Mouse (Mus musculus): Measurements from ENCODE around the gene Inpp4a. TPM values are rescaled to one million over a fixed set of nuclear protein-coding genes. Genes with fewer than 3 reads are reported as not detected.

Gene Inpp4a
- 21.0 and 22.2 TPM in 2 replicates for polyA plus RNA-seq (2015; fragmentation: Nextera tagmentation; extraction: Ambion mirVana)

- H3K27ac ChIP-seq, result peak within 1 kb of the TSS; percentile 4; the same call in 1 of the 2 replicates
- no peaks in the 10 kb centered on the region for H3K9me3 ChIP-seq
- 1% methylated on average over 77 of the region's 77 CpGs for WGBS
- peak within 1 kb of the TSS; percentile 92 for H3K4me3 ChIP-seq
- H3K4me1 ChIP-seq, result peaks cover 10% of the 10 kb centered on the region
- H3K9ac ChIP-seq, result peak within 1 kb of the TSS; percentile 89
- peak within 1 kb of the TSS; percentile 74 for H3K4me2 ChIP-seq
- ATAC-seq (ENCODE audit: insufficient number of reproducible peaks, insufficient read depth, low FRiP score, low TSS enrichment, low read depth), result peak; percentile 91
- H3K27me3 ChIP-seq, result no peaks in the 10 kb centered on the region
- no peaks in the 10 kb centered on the region for H3K36me3 ChIP-seq
Observed at GRCm38 (mm10) chr1:37299540-37300491, at the start of gene Inpp4a. Gene Inpp4a (plus strand): TSS chr1:37299865.

- no peak overlapping the region for H3K27ac ChIP-seq
- no peaks in the 10 kb centered on the region for H3K9me3 ChIP-seq
- H3K4me2 ChIP-seq, result no peak overlapping the region
- peaks cover 22% of the 10 kb centered on the region for H3K4me1 ChIP-seq
- H3K9ac ChIP-seq, result no peak overlapping the region
- no peak overlapping the region for H3K4me3 ChIP-seq
- 39% methylated on average over 5 of the region's 5 CpGs for WGBS
- no peak for ATAC-seq (ENCODE audit: insufficient number of reproducible peaks, insufficient read depth, low FRiP score, low TSS enrichment, low read depth)
- H3K27me3 ChIP-seq, result no peaks in the 10 kb centered on the region
- H3K36me3 ChIP-seq, result no peaks in the 10 kb centered on the region
Observed at GRCm38 (mm10) chr1:37250643-37251310, 48.9 kb upstream of the Inpp4a start.

- Histone ChIP-seq H3K36me3 (no peaks in the 10 kb centered on the region), H3K4me3 (no peak overlapping the region), H3K9me3 (no peaks in the 10 kb centered on the region), H3K4me2 (no peak overlapping the region), H3K4me1 (0 out of 2 replicates have a peak, but pooled peaks cover 6% of the 10 kb centered on the region), H3K27me3 (no peaks in the 10 kb centered on the region), H3K9ac (no peak overlapping the region), H3K27ac (no peak overlapping the region)
- no peak for ATAC-seq (ENCODE audit: insufficient number of reproducible peaks, insufficient read depth, low FRiP score, low TSS enrichment, low read depth)
- 93% methylated on average over 2 of the region's 2 CpGs for WGBS
Observed at GRCm38 (mm10) chr1:37258443-37258842, 41.2 kb upstream of the Inpp4a start.

- Histone ChIP-seq H3K4me1 (no peaks in the 10 kb centered on the region), H3K9ac (no peak overlapping the region), H3K36me3 (no peaks in the 10 kb centered on the region), H3K9me3 (no peaks in the 10 kb centered on the region), H3K27ac (no peak overlapping the region), H3K4me2 (no peak overlapping the region), H3K27me3 (no peaks in the 10 kb centered on the region), H3K4me3 (no peak overlapping the region)
- WGBS, result 6% methylated on average over 7 of the region's 7 CpGs
- ATAC-seq (ENCODE audit: insufficient number of reproducible peaks, insufficient read depth, low FRiP score, low TSS enrichment, low read depth), result no peak
Observed at GRCm38 (mm10) chr1:37272464-37272863, 27.2 kb upstream of the Inpp4a start.

- WGBS, result 76% methylated on average over 7 of the region's 7 CpGs
- ATAC-seq (ENCODE audit: insufficient number of reproducible peaks, insufficient read depth, low FRiP score, low TSS enrichment, low read depth), result no peak
Observed at GRCm38 (mm10) chr1:37286556-37286955, 13.1 kb upstream of the Inpp4a start.

GRCm38 (mm10) chr1:37287748-37288147, 11.9 kb upstream of the Inpp4a start:
- WGBS, result 91% methylated on average over 1 of the region's 1 CpGs
- Histone ChIP-seq H3K27ac (no peak overlapping the region), H3K9me3 (no peaks in the 10 kb centered on the region), H3K4me2 (no peak overlapping the region), H3K9ac (no peak overlapping the region), H3K36me3 (no peaks in the 10 kb centered on the region), H3K4me1 (no peaks in the 10 kb centered on the region), H3K27me3 (no peaks in the 10 kb centered on the region), H3K4me3 (no peak overlapping the region)
- no peak for ATAC-seq (ENCODE audit: insufficient number of reproducible peaks, insufficient read depth, low FRiP score, low TSS enrichment, low read depth)

More at GRCm38 (mm10) chr1:37286556-37286955, 13.1 kb upstream of the Inpp4a start:
- H3K4me1 ChIP-seq, result no peaks in the 10 kb centered on the region
- H3K4me3 ChIP-seq, result no peak overlapping the region
- no peaks in the 10 kb centered on the region for H3K9me3 ChIP-seq
- no peak overlapping the region for H3K4me2 ChIP-seq
- H3K27ac ChIP-seq, result no peak overlapping the region
- no peaks in the 10 kb centered on the region for H3K36me3 ChIP-seq
- no peak overlapping the region for H3K9ac ChIP-seq
- H3K27me3 ChIP-seq, result no peaks in the 10 kb centered on the region

GRCm38 (mm10) chr1:37288181-37288935, 11.3 kb upstream of the Inpp4a start:
- no peaks in the 10 kb centered on the region for H3K27me3 ChIP-seq
- 64% methylated on average over 11 of the region's 11 CpGs for WGBS
- no peak for ATAC-seq (ENCODE audit: insufficient number of reproducible peaks, insufficient read depth, low FRiP score, low TSS enrichment, low read depth)
- H3K9me3 ChIP-seq, result no peaks in the 10 kb centered on the region
- no peak overlapping the region for H3K27ac ChIP-seq
- H3K4me1 ChIP-seq, result no peaks in the 10 kb centered on the region
- no peak overlapping the region for H3K9ac ChIP-seq
- no peaks in the 10 kb centered on the region for H3K36me3 ChIP-seq
- H3K4me2 ChIP-seq, result no peak overlapping the region
- no peak overlapping the region for H3K4me3 ChIP-seq

GRCm38 (mm10) chr1:37288941-37289340, 10.7 kb upstream of the Inpp4a start:
- Histone ChIP-seq H3K27ac (no peak overlapping the region), H3K36me3 (no peaks in the 10 kb centered on the region), H3K4me1 (no peaks in the 10 kb centered on the region), H3K27me3 (no peaks in the 10 kb centered on the region), H3K9me3 (no peaks in the 10 kb centered on the region), H3K4me3 (no peak overlapping the region), H3K4me2 (no peak overlapping the region), H3K9ac (no peak overlapping the region)
- 84% methylated on average over 7 of the region's 7 CpGs for WGBS
- no peak for ATAC-seq (ENCODE audit: insufficient number of reproducible peaks, insufficient read depth, low FRiP score, low TSS enrichment, low read depth)

- H3K4me2 ChIP-seq, result no peak overlapping the region
- H3K27me3 ChIP-seq, result no peaks in the 10 kb centered on the region
- no peak overlapping the region for H3K9ac ChIP-seq
- no peak for ATAC-seq (ENCODE audit: insufficient number of reproducible peaks, insufficient read depth, low FRiP score, low TSS enrichment, low read depth)
- no peaks in the 10 kb centered on the region for H3K36me3 ChIP-seq
- H3K4me3 ChIP-seq, result no peak overlapping the region
- peaks cover 10% of the 10 kb centered on the region for H3K4me1 ChIP-seq
- WGBS, result 47% methylated on average over 1 of the region's 1 CpGs
- H3K27ac ChIP-seq, result no peak overlapping the region
- H3K9me3 ChIP-seq, result no peaks in the 10 kb centered on the region
Observed at GRCm38 (mm10) chr1:37296414-37296813, 3.3 kb upstream of the Inpp4a start.

- WGBS, result 83% methylated on average over 2 of the region's 2 CpGs
- H3K9ac ChIP-seq, result no peak overlapping the region
- H3K4me3 ChIP-seq, result no peak overlapping the region
Observed at GRCm38 (mm10) chr1:37298904-37299303, 761 bp upstream of the Inpp4a start.

GRCm38 (mm10) chr1:37300650-37301049, 985 bp downstream of the Inpp4a start:
- Histone ChIP-seq H3K27me3 (no peaks in the 10 kb centered on the region), H3K9me3 (no peaks in the 10 kb centered on the region), H3K4me2 (peak overlapping the region; percentile 74), H3K27ac (no peak overlapping the region), H3K4me3 (peak overlapping the region; percentile 92), H3K9ac (peak overlapping the region; percentile 89), H3K36me3 (no peaks in the 10 kb centered on the region), H3K4me1 (peaks cover 10% of the 10 kb centered on the region)
- no peak for ATAC-seq (ENCODE audit: insufficient number of reproducible peaks, insufficient read depth, low FRiP score, low TSS enrichment, low read depth)
- 69% methylated on average over 5 of the region's 5 CpGs for WGBS

More at GRCm38 (mm10) chr1:37298904-37299303, 761 bp upstream of the Inpp4a start:
- Histone ChIP-seq H3K27ac (no peak overlapping the region), H3K9me3 (no peaks in the 10 kb centered on the region), H3K36me3 (no peaks in the 10 kb centered on the region), H3K4me1 (peaks cover 10% of the 10 kb centered on the region), H3K27me3 (no peaks in the 10 kb centered on the region), H3K4me2 (no peak overlapping the region)
- ATAC-seq (ENCODE audit: insufficient number of reproducible peaks, insufficient read depth, low FRiP score, low TSS enrichment, low read depth), result no peak
